Mouse (Mus musculus): ENCODE measurements around the gene Irgm1.

DNA sequence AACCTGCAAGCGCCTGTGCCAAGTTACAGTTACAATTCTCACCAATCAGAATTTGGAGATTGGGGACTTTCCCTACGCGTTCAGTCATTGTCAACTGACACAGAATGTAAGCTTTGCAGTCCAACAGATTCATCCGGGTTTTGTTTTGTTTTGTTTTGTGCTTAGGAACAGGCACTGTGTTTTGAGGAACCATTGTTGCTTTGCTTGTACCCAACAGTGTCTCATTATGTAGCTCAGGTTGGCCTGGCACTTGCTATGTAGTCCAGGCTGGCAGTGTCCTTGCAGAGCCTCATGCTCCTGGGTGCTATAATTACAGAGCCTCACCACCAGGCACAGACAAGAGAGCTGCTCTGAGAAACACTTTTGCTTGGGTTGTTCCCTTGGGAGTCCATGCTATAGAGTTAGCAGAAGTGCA lies 29.1 kb downstream of the Irgm1 start:
- TF ChIP-seq CTCF (IDR thresholded peaks at IDR 0.05; ENCODE audit: insufficient read depth, low read length) (no peak), POLR2A (IDR thresholded peaks at IDR 0.05; ENCODE audit: borderline replicate concordance, extremely low read depth, low read depth, low read length) (no peak)

Measured in lung, adult 2 months (tissue).